Mouse (Mus musculus) liver, embryonic 14.5 days (tissue): ENCODE data around the gene Lsamp.

ENCODE experiments used
- CTCF ChIP-seq: IDR thresholded peaks from 2 replicates; pipeline ENCODE4 v1.5.1; 2016; ENCODE audit warnings: antibody characterized with exemption, low read depth, control low read depth
- EP300 ChIP-seq: IDR thresholded peaks from 2 replicates; pipeline ENCODE4 v1.6.1; 2016; ENCODE audit warnings: antibody characterized with exemption, low read depth

- TF ChIP-seq CTCF (no peak), EP300 (no peak)
Measured at GRCm38 (mm10) chr16:41623871-41624270, 1639.7 kb downstream of the Lsamp start.
